Mouse (Mus musculus): ENCODE data around the gene C1rb. TPM values are rescaled to one million over a fixed set of nuclear protein-coding genes. Genes with fewer than 3 reads are reported as not detected.
"Not testable (repeated sequence)": the region's sequence is repeated elsewhere in the genome, so short reads cannot be mapped to it uniquely, and the experiment has no call there.

The C1rb gene
- total RNA-seq, 2 experiments from 2014 or later = 1.9 TPM

- DNase-seq = no peak
Measured at GRCm38 (mm10) chr6:124593121-124593520, 23.0 kb downstream of the C1rb start.

- no peak for DNase-seq
Measured at GRCm38 (mm10) chr6:124602031-124602430, 31.9 kb downstream of the C1rb start.

- no peak for DNase-seq
Measured at GRCm38 (mm10) chr6:124625612-124626011, 55.5 kb downstream of the C1rb start.

GRCm38 (mm10) chr6:124626184-124626583 is 56.1 kb downstream of the C1rb start:
- not testable (repeated sequence) for DNase-seq

GRCm38 (mm10) chr6:124630763-124631162 is 60.7 kb downstream of the C1rb start:
- no peak for DNase-seq

Other genes starting within 250 kb of the C1rb start
- gene Pex5, start 155.2 kb upstream of the C1rb start, total RNA-seq (2021) = 10 to 100 TPM; 24.0 to 26.5 TPM
- gene Clstn3, start 105.5 kb upstream of the C1rb start, total RNA-seq (2021) = 1 to 10 TPM in 1 of 2 experiments, under 1 TPM in 1; 0.30 to 8.2 TPM
- gene C1rl, start 77.2 kb upstream of the C1rb start, total RNA-seq (2021) = 1 to 10 TPM; 1.3 to 2.1 TPM
- gene C1ra, start 57.9 kb upstream of the C1rb start, total RNA-seq (2021) = 10 to 100 TPM; 12.0 to 17.7 TPM
- 10 to 100 TPM; 27.9 to 33.2 TPM for gene C1s1, start 27.9 kb upstream of the C1rb start, total RNA-seq (2021)
- under 1 TPM; 0.57 to 0.90 TPM for gene C1s2, start 65.8 kb downstream of the C1rb start, total RNA-seq (2021)
- 10 to 100 TPM; 37.3 to 38.3 TPM for gene Lpcat3, start 92.7 kb downstream of the C1rb start, total RNA-seq (2021)
- 10 to 100 TPM; 78.1 to 80.8 TPM for gene Emg1, start 141.9 kb downstream of the C1rb start, total RNA-seq (2021)
- 100 to 1,000 TPM; 277 to 319 TPM for gene Phb2, start 142.0 kb downstream of the C1rb start, total RNA-seq (2021)
- 10 to 100 TPM in 1 of 2 experiments, 1 to 10 TPM in 1; 3.0 to 12.9 TPM for gene Ptpn6, start 168.4 kb downstream of the C1rb start, total RNA-seq (2021)
- gene Grcc10, start 171.1 kb downstream of the C1rb start, total RNA-seq (2021) = 100 to 1,000 TPM; 277 to 290 TPM
- not detected for gene Gm45234, start 185.7 kb downstream of the C1rb start, total RNA-seq (2021)
- gene Atn1, start 186.2 kb downstream of the C1rb start, total RNA-seq (2021) = 10 to 100 TPM; 41.1 to 46.9 TPM
- 1 to 10 TPM; 2.5 to 2.7 TPM for gene Eno2, start 199.4 kb downstream of the C1rb start, total RNA-seq (2021)
- under 1 TPM; 0.55 to 0.82 TPM for gene Lrrc23, start 209.4 kb downstream of the C1rb start, total RNA-seq (2021)
- 1 to 10 TPM; 2.7 to 3.0 TPM for gene Spsb2, start 238.4 kb downstream of the C1rb start, total RNA-seq (2021)
- gene Tpi1, start 244.0 kb downstream of the C1rb start, total RNA-seq (2021) = 1,000 to 10,000 TPM in 1 of 2 experiments, 100 to 1,000 TPM in 1; 897 to 1,017 TPM

Measured in heart, adult 18-20 months (tissue).